Mouse (Mus musculus) forebrain, embryonic 16.5 days (tissue): ENCODE results near the gene Pim1. TPM values are rescaled to one million over a fixed set of nuclear protein-coding genes. Genes with fewer than 3 reads are reported as not detected.

Source experiments
- ATAC-seq: fragments of 200-750 bp; cut with Nextera tagmentation; 2 replicates; pipeline ENCODE4 v1.8.0; 2017; ENCODE audit warnings: mild to moderate bottlenecking, moderate library complexity
- H3K27ac ChIP-seq: fragments of 300-500 bp; sonication (generic); 2 replicates; pipeline ENCODE4 v1.5.1; 2014; ENCODE audit warnings: low read length, control low read depth
- H3K27me3 ChIP-seq: fragments of 300-500 bp; sonication (generic); replicated peaks from 2 replicates; pipeline ENCODE4 v1.6.1; 2014; ENCODE audit warnings: low read length; ENCODE audit not compliant: control insufficient read depth, insufficient read depth
- H3K36me3 ChIP-seq: fragments of 300-500 bp; sonication (generic); 2 replicates; pipeline ENCODE4 v1.6.1; 2014; ENCODE audit not compliant: control insufficient read depth, insufficient read depth
- H3K4me1 ChIP-seq: fragments of 300-500 bp; sonication (generic); replicated peaks from 2 replicates; pipeline ENCODE4 v1.6.1; 2014; ENCODE audit warnings: low read length; ENCODE audit not compliant: control insufficient read depth, insufficient read depth
- H3K4me2 ChIP-seq: fragments of 300-500 bp; sonication (generic); 2 replicates; pipeline ENCODE4 v1.6.1; 2014; ENCODE audit warnings: mild to moderate bottlenecking, low read length, control low read depth
- H3K4me3 ChIP-seq: fragments of 300-500 bp; sonication (generic); replicated peaks from 2 replicates; pipeline ENCODE4 v1.5.1; 2014; ENCODE audit warnings: mild to moderate bottlenecking, low read length, control low read depth
- H3K9ac ChIP-seq: fragments of 300-500 bp; sonication (generic); replicated peaks from 2 replicates; pipeline ENCODE4 v1.6.1; 2014; ENCODE audit warnings: low read depth, low read length, control low read depth
- H3K9me3 ChIP-seq: fragments of 300-500 bp; sonication (generic); 2 replicates; pipeline ENCODE4 v1.6.1; 2016; ENCODE audit warnings: low read length; ENCODE audit not compliant: control insufficient read depth
- WGBS: fragments of 180-500 bp; shearing (Covaris S2); extraction: QIAGEN DNeasy Blood & Tissue Kit; methylation state at CpG from one replicate; pipeline ENCODE4 v1.1.7; 2014; 5-methylcytosine and 5-hydroxymethylcytosine counted together
- polyA plus RNA-seq: library from polyadenylated mRNA; unstranded; fragments of >200 nt; fragmentation: Nextera tagmentation; extraction: Ambion mirVana; gene quantifications from 2 replicates; pipeline ENCODE4 v1.2.1, GENCODE M21; 2015

Gene Pim1
- polyA plus RNA-seq, 1 experiment from 2014 or later, result 11.8 TPM

DNA sequence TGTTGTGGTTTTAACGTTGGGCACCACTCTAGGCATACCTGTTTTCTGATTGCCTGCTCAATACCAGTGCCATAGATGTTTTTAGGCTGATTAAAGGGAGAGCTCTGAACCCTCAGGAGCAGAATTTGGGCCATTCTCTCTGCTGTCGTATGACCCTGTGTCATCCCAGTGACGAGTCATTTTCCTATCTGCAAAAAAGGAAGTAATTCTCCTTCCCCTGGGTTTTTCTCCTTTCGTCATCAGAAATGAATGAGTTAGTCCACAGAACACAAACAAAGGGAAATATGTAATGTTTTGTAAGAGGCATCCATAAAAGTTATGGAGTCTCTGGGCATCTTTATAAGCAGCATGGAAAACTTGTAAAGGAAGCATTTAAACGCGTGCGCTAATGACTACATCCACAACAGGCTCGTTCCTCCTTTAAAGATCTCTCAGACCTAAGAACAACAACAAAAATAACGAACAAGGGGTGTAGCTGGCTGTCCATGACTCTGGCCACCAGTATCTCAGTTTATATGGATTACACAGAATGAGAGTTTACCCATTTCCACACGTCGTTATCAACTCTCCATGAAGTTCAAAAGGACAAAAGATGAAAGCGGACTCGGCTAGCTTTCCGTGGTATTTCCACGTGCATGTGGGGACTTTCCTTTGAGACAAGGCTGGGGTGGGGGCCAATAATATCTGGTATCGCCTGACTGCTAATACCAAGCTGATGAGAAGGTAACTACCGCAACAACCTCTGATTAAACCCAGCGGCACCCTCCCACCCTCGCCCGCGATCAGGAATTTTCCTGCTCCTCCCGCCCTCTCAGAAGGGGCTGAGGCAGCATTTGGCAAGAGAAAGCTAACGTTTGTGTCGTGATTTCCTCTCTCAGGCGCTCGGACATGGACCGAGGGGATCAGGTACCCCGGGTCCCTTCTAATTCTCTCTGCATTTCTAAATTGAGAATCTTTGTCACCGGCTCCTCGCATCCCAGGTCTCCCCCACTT, 1.3 kb upstream of the Pim1 start:
- 5% methylated on average over 30 of the region's 30 CpGs for WGBS
- Histone ChIP-seq H3K4me2 (peak overlapping the region; percentile 58), H3K36me3 (no peaks in the 10 kb centered on the region), H3K27me3 (no peaks in the 10 kb centered on the region), H3K4me1 (peaks cover 18% of the 10 kb centered on the region), H3K27ac (peak overlapping the region; percentile 98), H3K9me3 (no peaks in the 10 kb centered on the region), H3K4me3 (peak overlapping the region; percentile 90), H3K9ac (peak overlapping the region; percentile 90)
- ATAC-seq, result peak; percentile 9

DNA sequence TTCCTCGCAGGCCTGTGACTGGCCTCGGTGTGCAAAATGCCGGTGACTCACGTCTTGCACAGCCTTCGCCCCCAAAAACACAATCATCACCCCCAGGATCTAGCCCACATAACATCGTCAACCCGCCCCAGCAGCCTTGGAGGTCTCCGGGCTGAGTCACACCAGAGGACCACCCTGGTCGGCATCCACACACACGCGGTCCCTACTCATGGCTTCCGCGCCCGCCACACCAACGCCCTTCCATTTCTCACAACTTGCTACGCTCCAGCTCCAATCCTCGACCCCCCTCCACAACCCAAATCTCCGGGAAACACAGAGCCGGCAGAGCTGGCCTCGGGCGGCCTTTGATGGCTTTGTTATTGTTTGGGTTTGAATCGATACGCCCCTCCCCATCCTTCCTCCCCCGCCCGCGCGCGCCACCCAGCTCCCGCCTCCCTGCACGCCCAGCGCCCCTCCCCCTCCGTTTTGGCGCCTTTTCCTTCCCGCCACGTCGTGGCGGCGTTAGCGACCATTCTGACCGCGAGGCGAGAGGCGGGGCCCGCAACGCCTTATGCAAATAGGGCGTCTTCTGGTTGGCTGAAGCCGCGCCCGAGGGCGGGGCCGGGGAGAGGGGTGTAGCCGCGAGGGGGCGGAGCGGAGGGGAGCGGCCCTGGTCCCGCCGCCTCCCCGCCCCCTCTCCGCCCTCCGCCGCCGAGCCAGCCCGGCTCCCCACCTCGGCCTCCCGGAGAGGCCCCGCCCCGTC, 411 bp upstream of the Pim1 start:
- peak; percentile 89 for ATAC-seq
- Histone ChIP-seq H3K36me3 (no peaks in the 10 kb centered on the region), H3K4me2 (peak overlapping the region; percentile 58), H3K9ac (peak overlapping the region; percentile 90), H3K9me3 (no peaks in the 10 kb centered on the region), H3K27ac (peak overlapping the region; percentile 98), H3K4me3 (peak overlapping the region; percentile 90), H3K4me1 (peaks cover 18% of the 10 kb centered on the region), H3K27me3 (no peaks in the 10 kb centered on the region)
- WGBS, result under 1% methylated on average over 47 of the region's 68 CpGs

DNA sequence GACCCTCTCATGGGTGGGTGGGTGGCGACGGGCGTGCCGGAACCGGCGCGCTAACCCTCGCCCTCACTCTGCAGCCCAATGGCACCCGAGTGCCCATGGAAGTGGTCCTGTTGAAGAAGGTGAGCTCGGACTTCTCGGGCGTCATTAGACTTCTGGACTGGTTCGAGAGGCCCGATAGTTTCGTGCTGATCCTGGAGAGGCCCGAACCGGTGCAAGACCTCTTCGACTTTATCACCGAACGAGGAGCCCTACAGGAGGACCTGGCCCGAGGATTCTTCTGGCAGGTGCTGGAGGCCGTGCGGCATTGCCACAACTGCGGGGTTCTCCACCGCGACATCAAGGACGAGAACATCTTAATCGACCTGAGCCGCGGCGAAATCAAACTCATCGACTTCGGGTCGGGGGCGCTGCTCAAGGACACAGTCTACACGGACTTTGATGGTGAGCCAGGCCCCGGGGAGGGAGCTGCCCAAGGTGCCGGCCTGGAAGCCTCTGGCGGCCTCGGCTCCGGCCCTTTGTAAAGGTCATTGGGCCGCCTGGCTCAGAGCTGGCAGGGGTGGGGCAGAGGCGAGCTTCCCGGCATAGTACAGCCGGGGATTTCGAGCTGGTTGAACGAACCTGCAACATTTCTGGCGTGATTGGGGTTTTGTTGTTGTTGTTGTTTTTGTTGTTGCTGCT, 1.2 kb downstream of the Pim1 start:
- H3K27me3 ChIP-seq, result no peaks in the 10 kb centered on the region
- WGBS, result under 1% methylated on average over 48 of the region's 48 CpGs
- no peak for ATAC-seq

DNA sequence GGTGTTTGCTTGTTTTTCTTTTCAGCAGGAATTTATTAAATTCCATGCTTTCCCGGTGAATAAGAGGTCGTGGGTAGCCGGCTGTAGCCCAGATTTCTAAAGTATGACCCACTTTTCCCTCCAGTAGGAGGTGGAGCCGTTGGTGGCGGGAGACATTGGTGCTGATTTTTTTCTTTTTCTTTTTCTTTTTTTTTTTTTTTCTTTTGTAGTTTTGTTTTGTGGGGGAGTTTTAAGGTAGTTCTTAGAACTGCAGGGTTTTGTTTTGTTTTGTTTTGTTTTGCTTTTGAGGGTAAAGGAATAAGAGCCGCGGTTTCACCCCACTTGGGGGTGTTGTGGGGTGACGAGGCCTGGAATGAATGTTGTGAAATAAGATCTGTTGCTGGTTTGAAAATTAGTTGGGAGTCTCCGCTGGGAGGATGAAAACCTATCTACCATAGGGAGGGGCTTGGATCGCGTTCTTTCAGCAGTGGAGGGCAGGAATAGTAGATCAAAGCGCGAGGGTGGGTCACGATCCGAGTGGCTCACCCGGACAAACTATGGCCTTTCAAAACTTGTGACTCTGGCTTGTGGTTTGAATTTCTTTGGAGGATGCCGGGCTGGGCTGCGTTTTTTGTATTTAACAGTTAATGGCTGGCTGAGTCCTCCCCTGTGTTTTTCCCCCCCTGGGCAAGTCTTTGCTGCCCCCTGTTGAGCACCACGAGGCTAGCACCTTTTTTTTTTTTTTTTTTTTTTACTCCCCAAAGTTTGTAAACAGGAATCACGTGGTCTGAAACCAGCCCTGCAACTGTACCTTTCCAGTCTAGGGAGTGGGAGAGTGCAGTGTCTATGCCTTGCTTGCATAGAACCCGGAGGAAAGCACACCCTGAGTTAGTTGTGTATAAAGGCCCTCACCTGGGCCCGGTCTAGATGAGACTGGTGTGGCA, 2.0 kb downstream of the Pim1 start:
- H3K9me3 ChIP-seq, result no peaks in the 10 kb centered on the region
- peak overlapping the region; percentile 61; the same call in 1 of the 2 replicates for H3K27ac ChIP-seq
- ATAC-seq, result no peak
- peak overlapping the region; percentile 90 for H3K4me3 ChIP-seq
- H3K9ac ChIP-seq, result peak overlapping the region; percentile 90
- H3K4me2 ChIP-seq, result peak overlapping the region; percentile 97
- H3K36me3 ChIP-seq, result no peaks in the 10 kb centered on the region
- 2% methylated on average over 22 of the region's 22 CpGs for WGBS
- no peaks in the 10 kb centered on the region for H3K27me3 ChIP-seq
- H3K4me1 ChIP-seq, result peaks cover 18% of the 10 kb centered on the region

More for the DNA sequence above, 1.2 kb downstream of the Pim1 start:
- H3K36me3 ChIP-seq, result no peaks in the 10 kb centered on the region
- H3K9ac ChIP-seq, result peak overlapping the region; percentile 90
- peak overlapping the region; percentile 90 for H3K4me3 ChIP-seq
- no peaks in the 10 kb centered on the region for H3K9me3 ChIP-seq
- H3K4me2 ChIP-seq, result peak overlapping the region; percentile 97
- peaks cover 18% of the 10 kb centered on the region for H3K4me1 ChIP-seq
- peak overlapping the region; percentile 91 for H3K27ac ChIP-seq

DNA sequence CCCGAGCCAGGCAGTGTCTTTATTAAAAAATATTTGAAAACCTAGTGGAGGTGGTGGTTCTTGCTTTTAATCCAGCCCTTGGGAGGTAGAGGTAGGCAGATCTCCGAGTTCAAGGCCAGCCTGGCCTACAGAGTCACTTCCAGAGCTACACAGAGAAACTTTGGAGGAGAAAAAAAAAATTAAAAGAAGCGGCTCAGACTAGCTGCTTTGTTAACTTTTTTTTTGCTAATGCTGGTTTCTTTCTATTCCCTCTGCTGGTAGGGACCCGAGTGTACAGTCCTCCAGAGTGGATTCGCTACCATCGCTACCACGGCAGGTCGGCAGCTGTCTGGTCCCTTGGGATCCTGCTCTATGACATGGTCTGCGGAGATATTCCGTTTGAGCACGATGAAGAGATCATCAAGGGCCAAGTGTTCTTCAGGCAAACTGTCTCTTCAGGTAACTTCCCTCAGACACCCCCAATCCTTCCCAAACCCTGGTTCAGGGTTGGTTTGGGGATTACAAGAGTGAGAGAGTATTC, 3.0 kb downstream of the Pim1 start:
- Histone ChIP-seq H3K9me3 (no peaks in the 10 kb centered on the region), H3K4me2 (no peak overlapping the region), H3K9ac (no peak overlapping the region), H3K4me3 (no peak overlapping the region), H3K27me3 (no peaks in the 10 kb centered on the region), H3K27ac (no peak overlapping the region), H3K36me3 (no peaks in the 10 kb centered on the region), H3K4me1 (peaks cover 17% of the 10 kb centered on the region)
- no peak for ATAC-seq
- 80% methylated on average over 11 of the region's 11 CpGs for WGBS

DNA sequence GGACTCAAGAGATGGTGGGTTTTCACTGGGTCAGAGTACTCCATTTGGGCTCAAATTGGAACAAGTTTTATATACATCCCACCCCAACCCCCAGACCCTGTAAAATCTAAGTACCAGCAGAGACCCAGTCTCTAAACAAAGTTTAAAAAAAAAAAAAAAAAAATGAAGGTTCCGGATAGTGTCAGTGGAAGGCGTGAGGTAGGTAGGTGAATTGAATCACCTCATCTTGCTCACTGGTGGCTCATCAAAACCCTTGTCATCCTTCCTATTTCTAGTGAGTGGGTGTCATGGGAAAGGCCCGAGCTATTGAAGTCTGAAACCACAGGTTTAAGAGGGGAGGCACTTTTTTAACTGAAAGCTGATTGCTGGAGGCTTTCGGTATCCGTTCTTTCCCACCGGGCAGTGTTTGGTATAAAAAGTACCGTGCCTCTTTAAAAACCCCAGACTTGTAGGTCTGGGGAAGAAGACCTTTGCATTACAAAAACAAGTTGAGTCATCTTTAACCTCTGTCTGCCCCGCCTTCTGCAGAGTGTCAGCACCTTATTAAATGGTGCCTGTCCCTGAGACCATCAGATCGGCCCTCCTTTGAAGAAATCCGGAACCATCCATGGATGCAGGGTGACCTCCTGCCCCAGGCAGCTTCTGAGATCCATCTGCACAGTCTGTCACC, 3.6 kb downstream of the Pim1 start:
- H3K36me3 ChIP-seq, result no peaks in the 10 kb centered on the region
- no peak overlapping the region for H3K27ac ChIP-seq
- no peak overlapping the region for H3K4me3 ChIP-seq
- H3K9ac ChIP-seq, result no peak overlapping the region
- no peak overlapping the region for H3K4me2 ChIP-seq
- H3K27me3 ChIP-seq, result no peaks in the 10 kb centered on the region
- no peaks in the 10 kb centered on the region for H3K9me3 ChIP-seq
- no peak for ATAC-seq
- WGBS, result 81% methylated on average over 10 of the region's 10 CpGs
- H3K4me1 ChIP-seq, result peaks cover 11% of the 10 kb centered on the region

DNA sequence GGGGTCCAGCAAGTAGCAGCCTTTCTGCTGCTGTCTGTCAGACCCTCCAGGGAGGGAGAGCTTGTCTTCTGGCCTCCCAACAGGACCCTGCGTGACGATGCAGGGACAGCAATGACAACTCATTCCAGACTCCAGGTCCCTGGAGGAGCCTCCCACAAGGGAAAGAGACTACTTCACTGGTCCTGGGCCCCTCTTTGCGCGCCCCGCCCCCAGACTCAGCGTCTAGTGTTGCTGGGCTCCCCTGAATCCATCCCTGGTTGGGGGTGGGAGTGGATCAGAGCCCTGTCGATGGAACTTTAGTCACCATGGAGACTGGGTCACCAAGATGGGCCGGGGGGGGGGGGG, 4.2 kb downstream of the Pim1 start:
- no peak for ATAC-seq
- no peak overlapping the region for H3K4me2 ChIP-seq
- H3K27ac ChIP-seq, result no peak overlapping the region
- no peaks in the 10 kb centered on the region for H3K27me3 ChIP-seq
- H3K36me3 ChIP-seq, result no peaks in the 10 kb centered on the region
- no peak overlapping the region for H3K9ac ChIP-seq
- peaks cover 11% of the 10 kb centered on the region for H3K4me1 ChIP-seq
- 64% methylated on average over 7 of the region's 8 CpGs for whole genome bisulfite sequencing
- no peaks in the 10 kb centered on the region for H3K9me3 ChIP-seq
- no peak overlapping the region for H3K4me3 ChIP-seq
